Mouse (Mus musculus) testis, postnatal 10 days (tissue): Measurements from ENCODE around the gene Ptbp3.

Source experiments
- DNase-seq: peaks from one replicate; pipeline ENCODE4 v3.0.0; 2021; ENCODE audit warnings: low spot score

Ptbp3 gene

DNA sequence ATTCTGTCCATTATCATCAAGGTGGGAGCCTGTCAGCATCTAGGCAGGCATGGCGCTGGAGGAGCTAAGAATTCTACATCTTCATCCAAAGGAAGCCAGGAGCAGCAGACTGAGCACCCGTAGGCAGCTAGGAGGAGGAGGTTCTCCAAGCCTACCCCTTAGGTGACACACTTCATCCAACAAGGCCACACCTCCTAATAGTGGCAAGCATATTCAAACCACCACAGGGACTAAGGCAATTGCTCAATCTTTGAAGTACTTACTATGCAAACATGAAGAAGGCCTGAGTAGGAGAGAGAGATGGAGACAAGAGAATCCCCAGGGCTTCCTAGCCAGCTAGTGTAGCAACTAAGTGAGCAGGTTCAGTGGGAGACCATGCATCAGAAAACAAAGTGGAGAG is 58.1 kb downstream of the Ptbp3 start:
- DNase-seq = no peak

DNA sequence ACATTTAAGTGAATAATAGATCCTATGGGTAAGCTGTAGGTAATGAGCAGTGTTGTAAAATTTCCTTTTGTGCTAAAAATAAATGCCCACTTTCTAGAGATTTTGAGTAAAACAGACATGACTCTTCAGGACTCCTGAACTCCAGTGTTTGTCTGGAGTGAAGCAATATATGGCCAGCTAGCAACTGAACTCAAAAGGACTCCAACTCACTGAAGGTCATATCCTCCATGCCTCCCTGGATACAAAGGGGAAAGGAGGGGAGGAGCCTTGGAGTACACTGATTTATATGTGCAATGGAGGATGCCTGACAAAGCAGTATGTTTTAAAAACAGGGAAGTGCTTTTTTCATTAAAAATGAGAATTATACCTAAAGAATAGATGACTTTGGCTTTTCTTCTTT is 77.9 kb downstream of the Ptbp3 start:
- no peak for DNase-seq

- no peak for DNase-seq
Measured at GRCm38 (mm10) chr4:59465449-59465848, 83.7 kb downstream of the Ptbp3 start.

DNA sequence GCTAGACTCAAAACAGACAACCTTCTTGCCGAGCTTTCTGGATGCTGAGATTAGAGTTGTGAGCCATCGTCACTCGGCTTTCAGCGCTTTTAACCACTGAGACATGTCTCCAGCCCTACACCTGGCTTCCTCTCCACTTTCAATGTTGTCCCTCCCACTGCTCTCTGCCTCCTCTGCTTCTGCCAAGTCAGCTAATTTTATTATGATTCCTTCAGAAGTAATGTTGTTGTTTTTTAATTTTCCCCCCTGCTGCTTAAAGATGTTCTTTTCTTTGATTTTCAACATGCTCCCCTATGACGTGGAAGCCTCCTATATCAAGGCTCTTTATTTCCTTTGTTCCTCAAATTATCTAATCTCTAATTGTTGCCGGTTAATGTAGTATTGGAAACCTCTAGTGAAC is 84.5 kb downstream of the Ptbp3 start:
- DNase-seq = no peak

DNA sequence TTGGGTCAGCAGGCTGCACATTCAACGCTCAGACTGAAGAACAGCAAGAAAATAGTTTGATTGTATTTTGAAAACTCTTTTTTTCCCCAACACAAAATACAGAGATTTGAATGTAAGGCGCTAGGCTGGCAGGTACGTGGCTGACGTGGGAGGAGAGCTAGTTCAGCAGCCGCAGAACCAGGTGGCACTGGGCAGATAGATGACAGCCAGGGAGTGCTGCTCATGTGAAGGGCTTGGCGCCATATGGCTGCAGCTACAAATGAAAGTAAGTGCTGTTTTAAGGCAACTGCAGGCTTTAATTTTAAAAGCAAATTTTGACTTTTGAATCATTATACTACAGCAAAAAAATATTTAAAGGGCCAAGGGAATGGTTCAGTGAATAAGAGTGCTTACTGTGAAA is 86.7 kb downstream of the Ptbp3 start:
- no peak for DNase-seq

DNA sequence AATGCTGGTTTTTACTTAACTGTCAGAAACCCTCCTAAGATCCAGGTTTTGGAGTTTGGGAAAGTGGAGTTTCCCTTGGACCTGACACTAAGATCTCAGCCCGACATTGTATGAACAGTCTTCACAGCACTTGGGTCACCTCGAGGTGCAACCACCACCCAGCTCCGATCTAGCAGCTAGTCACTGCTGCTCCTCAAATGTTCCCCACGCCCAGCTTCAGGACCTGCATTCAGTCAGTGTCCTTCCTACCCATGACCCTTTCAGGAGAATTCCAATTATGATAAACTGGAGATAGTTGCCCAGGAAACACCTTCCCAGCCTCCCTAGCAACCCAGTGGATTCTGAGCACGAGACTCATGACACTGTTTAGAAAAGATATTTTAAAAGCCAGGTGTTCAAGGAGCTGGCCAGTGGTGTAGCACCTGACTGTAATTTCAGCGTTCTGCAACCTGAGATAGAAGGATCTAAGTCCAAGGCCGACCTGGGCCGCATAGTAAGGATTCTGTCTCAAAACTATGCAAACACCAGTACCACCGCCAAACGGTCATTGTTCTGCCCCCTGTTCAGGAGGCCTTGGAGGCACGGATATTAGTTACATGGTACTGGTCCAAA is 87.9 kb downstream of the Ptbp3 start:
- DNase-seq = no peak

- DNase-seq = no peak
Measured at GRCm38 (mm10) chr4:59459216-59459955, 89.8 kb downstream of the Ptbp3 start.

DNA sequence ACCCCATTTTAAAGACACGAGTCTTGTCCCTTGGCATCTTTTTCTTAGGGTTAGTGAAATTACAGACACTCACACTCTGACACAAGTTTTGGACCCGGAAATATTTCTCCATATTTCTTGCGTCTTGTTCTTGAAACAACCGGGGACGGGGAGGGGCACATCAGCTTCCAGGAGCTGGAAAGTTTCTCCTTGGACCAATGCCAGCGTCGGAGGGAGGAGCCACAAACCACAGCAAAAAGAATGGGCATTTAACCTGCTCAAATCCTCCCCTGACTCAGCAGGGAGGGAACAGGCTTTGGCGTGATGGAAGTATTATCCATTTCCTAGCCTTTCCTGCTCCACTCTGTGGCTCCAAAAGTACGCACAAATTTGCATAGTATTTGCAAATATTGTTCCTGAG is 91.2 kb downstream of the Ptbp3 start:
- DNase-seq = peak; percentile 60

DNA sequence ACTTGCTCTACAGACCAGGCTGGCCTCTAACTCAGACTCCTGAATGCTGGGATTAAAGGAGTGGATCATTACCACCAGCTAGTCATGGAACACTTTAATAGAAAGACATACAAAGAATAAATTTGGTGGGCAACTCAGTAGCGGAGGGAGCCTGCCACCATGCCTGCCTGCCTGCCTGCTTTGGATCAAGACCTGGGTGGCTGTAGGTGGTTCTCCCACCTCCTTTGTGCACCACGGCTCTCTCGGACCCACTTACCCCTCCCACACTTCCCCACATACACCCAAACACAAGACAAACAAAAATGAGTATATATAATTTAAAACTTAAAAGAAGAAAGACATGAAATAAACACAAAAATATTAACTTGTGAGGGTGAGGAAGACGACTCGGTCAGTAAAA is 92.1 kb downstream of the Ptbp3 start:
- no peak for DNase-seq

- DNase-seq = no peak
Measured at GRCm38 (mm10) chr4:59455465-59455864, 93.7 kb downstream of the Ptbp3 start.

DNA sequence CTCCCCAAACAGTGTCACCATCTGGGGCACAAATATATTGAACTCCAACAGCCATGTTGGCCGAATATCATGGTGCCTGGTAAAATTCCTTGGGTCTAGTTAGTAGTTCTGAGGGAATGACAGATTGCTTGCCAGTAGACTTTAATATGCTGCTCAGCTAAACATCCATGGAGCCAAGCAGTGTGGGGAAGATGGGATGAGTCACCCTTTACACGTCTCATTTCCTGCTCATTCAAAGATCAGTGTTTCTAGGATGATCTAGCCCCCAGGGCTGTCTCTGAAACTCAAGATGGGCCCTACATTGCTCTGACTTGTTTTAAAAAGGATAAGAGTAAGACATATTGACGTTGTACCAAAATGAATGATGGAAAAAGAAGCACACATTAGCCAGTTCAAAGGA is 95.1 kb downstream of the Ptbp3 start:
- DNase-seq = no peak

- peak; percentile 14 for DNase-seq
Measured at GRCm38 (mm10) chr4:59452503-59452933, 96.6 kb downstream of the Ptbp3 start.

GRCm38 (mm10) chr4:59450906-59451305 is 98.3 kb downstream of the Ptbp3 start:
- DNase-seq = peak; percentile 7

DNA sequence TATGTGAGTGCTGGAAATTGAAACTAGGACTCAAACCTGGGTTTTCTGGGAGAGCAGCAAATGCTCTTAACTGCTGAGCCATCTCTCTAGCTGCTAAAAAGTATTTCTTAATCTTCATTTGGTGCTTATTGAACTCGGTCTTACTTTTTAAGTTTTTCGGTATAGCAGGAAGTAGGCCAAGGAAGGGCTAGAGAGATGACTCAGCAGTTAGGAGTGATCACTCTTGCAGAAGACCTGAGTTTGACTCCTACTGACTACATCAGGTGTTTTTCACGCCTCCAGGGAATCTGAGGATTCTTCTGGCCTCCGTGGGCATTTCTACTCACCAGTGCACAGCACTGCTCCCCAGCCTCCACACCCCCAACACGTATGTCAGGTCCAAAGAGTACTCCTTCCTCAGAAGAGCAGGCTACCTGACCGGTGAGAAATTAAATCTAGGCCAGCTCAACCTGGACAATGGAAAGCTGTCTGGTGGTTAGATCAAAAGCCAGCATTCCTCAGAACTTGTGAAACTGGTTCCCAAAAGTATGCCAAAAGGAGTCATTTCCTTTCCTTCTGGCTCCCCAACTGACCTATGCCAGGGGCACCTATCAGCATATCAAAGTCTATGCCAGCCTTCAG is 98.8 kb downstream of the Ptbp3 start:
- peak; percentile 23 for DNase-seq

DNA sequence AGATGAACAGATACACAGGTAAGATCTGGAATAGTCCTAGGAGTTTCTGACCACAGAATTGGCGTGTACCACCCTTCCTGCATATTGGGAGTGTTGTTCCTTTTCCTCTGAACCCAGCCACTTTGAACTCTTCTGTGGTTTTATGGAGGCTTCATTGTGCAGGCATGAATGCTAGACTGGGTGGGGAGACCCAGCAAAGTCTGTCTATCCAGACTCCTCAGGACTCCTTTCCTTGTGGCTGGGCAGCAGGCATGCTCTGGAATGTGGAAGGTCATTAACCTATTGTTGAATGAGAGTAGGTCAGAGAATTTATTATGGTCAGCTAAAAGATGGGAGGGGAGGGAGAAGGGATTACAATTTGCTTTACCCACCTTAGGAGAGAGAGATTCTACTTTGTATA is 101.9 kb downstream of the Ptbp3 start:
- no peak for DNase-seq

- DNase-seq = no peak
Measured at GRCm38 (mm10) chr4:59445516-59445915, 103.6 kb downstream of the Ptbp3 start.

GRCm38 (mm10) chr4:59444994-59445393 is 104.2 kb downstream of the Ptbp3 start:
- DNase-seq = no peak

GRCm38 (mm10) chr4:59444085-59444484 is 105.1 kb downstream of the Ptbp3 start:
- no peak for DNase-seq

- DNase-seq = no peak
Measured at GRCm38 (mm10) chr4:59441265-59441664, 107.9 kb downstream of the Ptbp3 start.

GRCm38 (mm10) chr4:59439960-59440359 is 109.2 kb downstream of the Ptbp3 start:
- DNase-seq = no peak

DNA sequence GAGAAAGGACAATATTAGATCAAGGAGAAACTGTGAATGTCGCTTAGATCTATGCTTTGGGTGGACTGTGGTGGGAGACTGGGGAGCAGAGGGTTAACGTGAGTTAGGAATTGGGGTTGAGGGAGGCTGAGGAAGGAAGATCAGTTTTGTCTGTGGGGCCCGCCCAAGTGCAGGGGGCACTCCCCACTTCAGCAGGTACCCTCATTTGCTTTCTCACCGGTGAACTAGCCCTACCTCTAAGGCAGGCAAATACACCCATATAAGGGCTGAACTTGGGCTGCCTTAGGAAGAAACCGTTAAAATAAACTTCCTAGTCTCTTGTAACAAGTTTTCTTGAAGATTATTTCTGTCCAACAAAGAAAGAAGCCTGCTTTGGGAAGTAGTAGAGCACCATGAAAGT is 110.1 kb downstream of the Ptbp3 start:
- DNase-seq = no peak

GRCm38 (mm10) chr4:59437990-59438854 is 110.9 kb downstream of the Ptbp3 start, which contains the start of gene Susd1:
Gene Susd1, minus strand, starts transcription at chr4:59438633.
- DNase-seq = peak; percentile 60
